Comparison of ENCODE assay signal across 33 mouse cellular contexts in genomic region chr9:47095656-47096055, GRCm38 (mm10).
DNase-seq lines count a peak whose midpoint lies in the region; ATAC-seq and TF ChIP-seq lines count a peak whose summit lies in the region.
"Had no signal": no experiment of that assay in that cellular context is flagged by ENCODE, and none has a peak within 500 bp of the region (broad histone marks: within the 10 kb centered on the region; RNA-seq: fewer than 3 reads in every experiment).

No protein-coding gene starts in this region.

- no peak for ATAC-seq in midbrain, postnatal 0 days (ENCODE audit: low FRiP score)
- ATAC-seq: activated CD4-positive, CD25-positive, alpha-beta regulatory T cell, adult 4 months; CD4-positive, CD25-positive, alpha-beta regulatory T cell, adult 4 months; forebrain, embryonic 13.5 days; hindbrain, embryonic 16.5 days; intestine, embryonic 15.5 days; midbrain, embryonic 13.5 days had no signal

- H3K4me1 ChIP-seq in midbrain, postnatal 0 days (ENCODE audit: insufficient read depth, low read length) = no peaks in the 10 kb centered on the region
- peaks cover 1% of the 10 kb centered on the region; the same call in 1 of the 2 replicates for H3K4me1 ChIP-seq in forebrain, embryonic 10.5 days
- H3K4me1 ChIP-seq: forebrain, embryonic 13.5 days; heart, embryonic 15.5 days; intestine, embryonic 15.5 days; midbrain, embryonic 13.5 days; stomach, embryonic 15.5 days had no signal

- no peak overlapping the region for H3K4me3 ChIP-seq in layer of hippocampus, adult 2 months
- no peak overlapping the region for H3K4me3 ChIP-seq in midbrain, postnatal 0 days (ENCODE audit: low read depth, low read length)
- H3K4me3 ChIP-seq in forebrain, embryonic 10.5 days = no peak overlapping the region
- H3K4me3 ChIP-seq: forebrain, embryonic 13.5 days; heart, embryonic 10.5 days; heart, embryonic 15.5 days; intestine, embryonic 15.5 days; left cerebral cortex, adult 2 months; midbrain, embryonic 13.5 days; stomach, embryonic 15.5 days had no signal

- 83% methylated on average over 4 of the region's 4 CpGs for WGBS in midbrain, postnatal 0 days
- WGBS in forebrain, embryonic 10.5 days = 94% methylated on average over 4 of the region's 4 CpGs

- TF ChIP-seq CTCF in layer of hippocampus, adult 2 months (conservative IDR thresholded peaks at IDR 0.05) = no peak
- TF ChIP-seq CTCF in midbrain, postnatal 0 days (IDR thresholded peaks at IDR 0.05) = no peak

- H3K9me3 ChIP-seq in midbrain, postnatal 0 days (ENCODE audit: low read length) = no peaks in the 10 kb centered on the region
- H3K9me3 ChIP-seq in forebrain, embryonic 10.5 days = no peaks in the 10 kb centered on the region
- H3K9me3 ChIP-seq: forebrain, embryonic 13.5 days; heart, embryonic 10.5 days; heart, embryonic 15.5 days; intestine, embryonic 15.5 days; midbrain, embryonic 13.5 days; stomach, embryonic 15.5 days had no signal

- no peak overlapping the region for H3K4me2 ChIP-seq in midbrain, postnatal 0 days (ENCODE audit: low read depth, low read length, poor library complexity, severe bottlenecking)
- H3K4me2 ChIP-seq: forebrain, embryonic 13.5 days; heart, embryonic 15.5 days; intestine, embryonic 15.5 days; midbrain, embryonic 13.5 days; stomach, embryonic 15.5 days had no signal

- peak overlapping the region; percentile 39; the same call in 1 of the 2 replicates for H3K27ac ChIP-seq in layer of hippocampus, adult 2 months
- H3K27ac ChIP-seq in midbrain, postnatal 0 days (ENCODE audit: low read depth, low read length) = no peak overlapping the region
- no peak overlapping the region for H3K27ac ChIP-seq in forebrain, embryonic 10.5 days
- H3K27ac ChIP-seq: forebrain, embryonic 13.5 days; heart, embryonic 10.5 days; heart, embryonic 15.5 days; intestine, embryonic 15.5 days; kidney, postnatal 0 days; left cerebral cortex, adult 2 months; liver, embryonic 14.5 days; macrophage; midbrain, embryonic 13.5 days; stomach, embryonic 15.5 days had no signal

- H3K27me3 ChIP-seq in midbrain, postnatal 0 days (ENCODE audit: insufficient read depth, low read length) = no peaks in the 10 kb centered on the region
- H3K27me3 ChIP-seq in forebrain, embryonic 10.5 days (ENCODE audit: poor library complexity, severe bottlenecking) = no peaks in the 10 kb centered on the region
- H3K27me3 ChIP-seq: forebrain, embryonic 13.5 days; intestine, embryonic 15.5 days; midbrain, embryonic 13.5 days; stomach, embryonic 15.5 days had no signal

- no peak overlapping the region for H3K9ac ChIP-seq in midbrain, postnatal 0 days (replicated peaks; ENCODE audit: low read length, poor library complexity, severe bottlenecking)
- H3K9ac ChIP-seq: forebrain, embryonic 13.5 days; heart, embryonic 15.5 days; intestine, embryonic 15.5 days; liver, embryonic 14.5 days; midbrain, embryonic 13.5 days; stomach, embryonic 15.5 days had no signal

- peak; percentile 22 to 56 for DNase-seq in layer of hippocampus, adult 2 months (ENCODE audit: low spot score in 2 of 2)
- no peak for DNase-seq in layer of hippocampus, postnatal 25 days (ENCODE audit: extremely low spot score in 1 of 2, low spot score in 1 of 2)
- DNase-seq in right cerebral cortex, postnatal 36 days (ENCODE audit: low spot score in 2 of 2) = peak; percentile 4 to 15
- no peak for DNase-seq in right cerebral cortex, postnatal 25 days
- peak; percentile 10 to 21 for DNase-seq in layer of hippocampus, postnatal 36 days
- DNase-seq in midbrain, postnatal 0 days (ENCODE audit: low spot score) = no peak
- no peak for DNase-seq in forebrain, embryonic 10.5 days (ENCODE audit: extremely low spot score, low spot score)
- DNase-seq: adrenal gland, adult 2 months; adrenal gland, postnatal 36 days; cerebellum, adult 2 months; cerebellum, postnatal 14 days; gastrocnemius, postnatal 25 days; heart, adult 11 months; kidney, adult 8-10 months; kidney, postnatal 4 days; liver; lung, adult 2 months; lung, postnatal 10 days; retina, postnatal 1 day; thymus, postnatal 25 days had no signal

- H3K36me3 ChIP-seq in midbrain, postnatal 0 days (ENCODE audit: insufficient read depth, low read length) = no peaks in the 10 kb centered on the region
- no peaks in the 10 kb centered on the region for H3K36me3 ChIP-seq in forebrain, embryonic 10.5 days (replicated peaks)
- H3K36me3 ChIP-seq: heart, embryonic 10.5 days; heart, embryonic 15.5 days; intestine, embryonic 15.5 days; midbrain, embryonic 13.5 days; stomach, embryonic 15.5 days had no signal

Comparison
In these comparisons a context has a peak if more than half of its experiments do, and no peak if none do; other contexts are left out.
1. DNase-seq: peak in layer of hippocampus, adult 2 months (2 of 2), right cerebral cortex, postnatal 36 days (2 of 2) and layer of hippocampus, postnatal 36 days (2 of 2); none in layer of hippocampus, postnatal 25 days (0 of 2), right cerebral cortex, postnatal 25 days (single experiment), midbrain, postnatal 0 days (single experiment) and forebrain, embryonic 10.5 days (single experiment).